Mouse (Mus musculus) liver, embryonic 12.5 days (tissue): Measurements from ENCODE around the gene Olfr194. TPM values are rescaled to one million over a fixed set of nuclear protein-coding genes. Genes with fewer than 3 reads are reported as not detected.
"Not testable (repeated sequence)": the region's sequence is repeated elsewhere in the genome, so short reads cannot be mapped to it uniquely, and the experiment has no call there.

ENCODE experiments used
- ATAC-seq: fragments of 200-750 bp; cut with Nextera tagmentation; 2 replicates; pipeline ENCODE4 v1.8.0; 2017; ENCODE audit warnings: moderate number of reproducible peaks, mild to moderate bottlenecking, moderate library complexity
- H3K27ac ChIP-seq: fragments of 300-500 bp; sonication (generic); 2 replicates; pipeline ENCODE4 v1.5.1; 2016; ENCODE audit warnings: mild to moderate bottlenecking
- H3K27me3 ChIP-seq: fragments of 300-500 bp; sonication (generic); replicated peaks from 2 replicates; pipeline ENCODE4 v1.6.1; 2016; ENCODE audit warnings: mild to moderate bottlenecking, moderate library complexity
- H3K36me3 ChIP-seq: fragments of 300-500 bp; sonication (generic); 2 replicates; pipeline ENCODE4 v1.6.1; 2016; ENCODE audit warnings: mild to moderate bottlenecking, moderate library complexity
- H3K4me1 ChIP-seq: fragments of 300-500 bp; sonication (generic); 2 replicates; pipeline ENCODE4 v1.6.1; 2016
- H3K4me2 ChIP-seq: fragments of 300-500 bp; sonication (generic); 2 replicates; pipeline ENCODE4 v1.6.1; 2016; ENCODE audit warnings: mild to moderate bottlenecking, moderate library complexity
- H3K4me3 ChIP-seq: fragments of 300-500 bp; sonication (generic); 2 replicates; pipeline ENCODE4 v1.5.1; 2016; ENCODE audit warnings: mild to moderate bottlenecking, moderate library complexity
- H3K9ac ChIP-seq: fragments of 300-500 bp; sonication (generic); 2 replicates; pipeline ENCODE4 v1.6.1; 2016; ENCODE audit warnings: mild to moderate bottlenecking, moderate library complexity
- H3K9me3 ChIP-seq: fragments of 300-500 bp; sonication (generic); replicated peaks from 2 replicates; pipeline ENCODE4 v1.6.1; 2016; ENCODE audit warnings: mild to moderate bottlenecking, moderate library complexity
- WGBS: fragments of 180-500 bp; shearing (Covaris S2); methylation state at CpG from one replicate; pipeline ENCODE4 v1.1.7; 2016; ENCODE audit not compliant: insufficient replicate concordance; 5-methylcytosine and 5-hydroxymethylcytosine counted together
- polyA plus RNA-seq: library from polyadenylated mRNA; unstranded; fragments of >200 nt; fragmentation: Nextera tagmentation; extraction: Ambion mirVana; gene quantifications from 2 replicates; pipeline ENCODE4 v1.2.1, GENCODE M21; 2016

Gene Olfr194
- polyA plus RNA-seq: not detected in 2 replicates

DNA sequence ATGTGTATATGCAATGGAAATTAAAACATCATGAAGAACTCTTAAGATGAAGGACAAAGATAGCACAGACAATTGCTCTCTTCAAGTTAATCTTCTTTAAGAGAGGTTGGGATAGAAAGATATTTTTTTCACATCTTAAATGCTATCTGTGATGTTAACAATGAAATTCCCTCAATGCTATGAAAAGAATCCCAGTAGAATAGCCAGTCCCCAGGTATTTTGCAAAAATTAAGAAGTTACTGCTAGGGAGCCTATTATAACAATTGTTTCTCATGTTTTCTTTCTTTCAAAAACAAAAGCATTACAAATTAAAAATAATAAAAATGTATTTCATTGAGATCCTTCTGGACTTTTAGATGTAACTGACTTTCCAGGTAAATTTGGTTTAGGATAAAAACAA, at the start of gene Olfr194:
TSS of gene Olfr194 (minus strand) at position 101 of the 400 bp plus-strand sequence.
- no peak for ATAC-seq
- Histone ChIP-seq H3K4me1 (no peaks in the 10 kb centered on the region), H3K4me3 (no peak within 1 kb of the TSS), H3K9ac (no peak within 1 kb of the TSS), H3K36me3 (no peaks in the 10 kb centered on the region), H3K4me2 (no peak within 1 kb of the TSS), H3K9me3 (no peaks in the 10 kb centered on the region), H3K27me3 (no peaks in the 10 kb centered on the region), H3K27ac (no peak within 1 kb of the TSS)

DNA sequence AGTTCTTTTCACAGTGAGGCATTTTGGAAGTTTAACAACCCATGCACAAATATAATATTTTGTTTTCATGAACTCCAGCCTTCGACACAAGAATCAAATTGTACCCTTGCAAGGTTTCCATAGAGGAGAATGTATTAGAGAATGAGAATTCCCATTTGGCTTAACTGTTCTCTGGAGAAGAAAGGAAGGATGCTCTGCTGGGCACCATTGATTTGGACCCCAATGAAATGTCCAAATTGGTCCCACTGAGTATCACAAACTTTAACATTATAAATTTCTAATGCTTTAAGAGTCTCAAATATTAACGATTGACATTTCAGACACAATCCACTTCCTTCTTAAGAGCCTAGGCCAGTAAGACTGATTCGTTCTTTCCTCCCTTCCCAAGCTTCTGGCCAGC, 49.5 kb upstream of the Olfr194 start, which contains the start of gene Olfr196:
TSS of gene Olfr196 (minus strand) at position 101 of the 400 bp plus-strand sequence.
- Histone ChIP-seq H3K4me2 (no peak within 1 kb of the TSS), H3K9ac (no peak within 1 kb of the TSS), H3K4me3 (no peak within 1 kb of the TSS), H3K27me3 (no peaks in the 10 kb centered on the region), H3K9me3 (no peaks in the 10 kb centered on the region), H3K36me3 (no peaks in the 10 kb centered on the region), H3K27ac (no peak within 1 kb of the TSS), H3K4me1 (no peaks in the 10 kb centered on the region)
- ATAC-seq: no peak
- 48% methylated on average over 3 of the region's 3 CpGs for WGBS

DNA sequence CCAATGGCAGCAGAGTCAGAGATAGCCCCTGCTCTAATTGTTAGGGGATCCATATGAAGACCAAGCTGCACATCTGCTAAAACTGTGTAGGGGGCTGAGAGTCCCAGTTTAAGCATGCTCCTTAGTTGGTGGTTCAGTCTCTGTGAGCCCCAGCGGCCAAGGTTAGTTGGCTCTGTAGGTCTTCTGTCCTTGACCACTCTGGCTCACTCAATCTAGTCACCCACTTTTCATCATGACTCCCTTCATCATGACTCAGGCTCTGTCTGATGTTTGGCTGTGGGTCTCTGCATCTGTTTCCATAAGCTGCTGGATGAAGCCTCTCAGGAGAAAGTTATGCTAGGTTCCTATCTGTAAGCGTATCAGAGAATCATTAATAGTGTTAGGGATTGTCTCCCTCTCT, 31.1 kb upstream of the Olfr194 start:
- ATAC-seq: no peak
- 48% methylated on average over 2 of the region's 2 CpGs for WGBS
- no peaks in the 10 kb centered on the region for H3K9me3 ChIP-seq

DNA sequence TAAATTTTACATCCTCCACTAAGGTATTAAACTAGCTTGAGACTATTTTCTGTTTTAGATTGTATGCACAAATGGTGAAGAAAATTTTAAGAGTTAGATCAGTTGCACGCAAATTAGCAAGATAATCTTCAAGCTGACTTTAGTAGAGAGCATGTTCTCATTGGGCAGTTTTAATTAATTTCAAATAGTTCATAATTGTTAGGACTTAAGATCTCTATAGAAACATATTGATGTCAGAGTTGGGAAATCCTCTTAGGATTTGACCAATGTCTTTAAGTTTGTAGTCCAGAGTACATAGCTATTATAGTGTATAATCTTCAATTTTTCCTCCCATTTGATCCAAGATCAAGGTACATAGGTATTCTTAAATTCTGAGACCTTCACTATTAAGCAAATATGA, 25.9 kb upstream of the Olfr194 start, which contains the start of gene Olfr195:
TSS of gene Olfr195 (plus strand) at position 301 of the 400 bp plus-strand sequence.
- 68% methylated on average over 1 of the region's 1 CpGs for WGBS
- no peaks in the 10 kb centered on the region for H3K4me1 ChIP-seq
- no peaks in the 10 kb centered on the region for H3K36me3 ChIP-seq
- H3K4me3 ChIP-seq: no peak within 1 kb of the TSS
- no peak within 1 kb of the TSS for H3K9ac ChIP-seq
- H3K27me3 ChIP-seq: no peaks in the 10 kb centered on the region
- H3K27ac ChIP-seq: no peak within 1 kb of the TSS
- H3K4me2 ChIP-seq: no peak within 1 kb of the TSS
- no peak for ATAC-seq
- 0 out of 2 replicates have a peak, but pooled peaks cover 3% of the 10 kb centered on the region for H3K9me3 ChIP-seq

More for the DNA sequence above, 31.1 kb upstream of the Olfr194 start:
- Histone ChIP-seq H3K27me3 (no peaks in the 10 kb centered on the region), H3K4me3 (no peak overlapping the region), H3K4me2 (no peak overlapping the region), H3K27ac (no peak overlapping the region), H3K9ac (no peak overlapping the region), H3K4me1 (no peaks in the 10 kb centered on the region), H3K36me3 (no peaks in the 10 kb centered on the region)

DNA sequence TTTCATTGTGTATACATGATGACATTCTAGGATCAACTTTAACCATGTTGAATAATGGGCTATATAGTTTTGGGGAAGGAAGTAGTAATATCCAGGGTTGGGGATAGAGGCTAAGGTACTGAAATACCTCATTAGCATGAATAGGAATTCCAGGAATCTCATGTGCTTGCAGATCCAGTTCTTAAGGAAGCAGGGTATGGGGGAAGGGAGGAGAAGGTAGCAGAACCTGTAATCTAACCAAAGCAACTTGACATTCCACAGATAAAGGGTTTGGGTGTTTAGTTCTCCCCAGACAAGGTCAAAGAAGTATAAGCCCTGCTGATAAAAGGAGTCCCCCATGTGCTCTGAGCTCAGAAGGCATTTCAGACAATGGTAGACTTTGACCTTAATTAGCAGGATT, 20.2 kb upstream of the Olfr194 start:
- no peak for ATAC-seq
- H3K9me3 ChIP-seq: 0 out of 2 replicates have a peak, but pooled peaks cover 3% of the 10 kb centered on the region
- no peak overlapping the region for H3K4me3 ChIP-seq
- no peaks in the 10 kb centered on the region for H3K27me3 ChIP-seq
- H3K4me2 ChIP-seq: no peak overlapping the region
- H3K27ac ChIP-seq: no peak overlapping the region
- no peaks in the 10 kb centered on the region for H3K36me3 ChIP-seq
- no peak overlapping the region for H3K9ac ChIP-seq
- H3K4me1 ChIP-seq: no peaks in the 10 kb centered on the region

DNA sequence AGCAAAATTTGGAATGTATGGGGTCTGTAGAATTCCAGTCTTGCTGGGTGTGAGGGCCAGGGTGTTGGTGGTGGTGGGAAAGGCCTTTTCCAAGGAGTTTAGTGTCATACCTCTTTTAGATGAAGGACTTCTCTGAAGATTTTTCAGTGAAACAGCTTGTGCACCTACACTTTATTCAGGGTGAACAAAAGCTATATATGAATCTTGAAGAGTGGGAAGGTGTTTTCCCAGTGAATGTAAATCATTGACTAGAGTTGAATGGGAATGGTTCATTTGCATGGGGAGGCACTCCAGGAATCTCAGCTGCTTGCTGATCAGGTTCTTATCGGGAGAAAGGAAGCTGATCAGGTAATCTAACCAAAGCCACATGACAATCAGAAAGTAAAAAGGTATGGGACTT, 9.9 kb upstream of the Olfr194 start:
- 74% methylated on average over 1 of the region's 1 CpGs for WGBS
- no peaks in the 10 kb centered on the region for H3K4me1 ChIP-seq
- H3K4me2 ChIP-seq: no peak overlapping the region
- no peak overlapping the region for H3K9ac ChIP-seq
- H3K27me3 ChIP-seq: no peaks in the 10 kb centered on the region
- H3K9me3 ChIP-seq: 0 out of 2 replicates have a peak, but pooled peaks cover 7% of the 10 kb centered on the region
- no peak overlapping the region for H3K27ac ChIP-seq
- no peak for ATAC-seq
- H3K4me3 ChIP-seq: no peak overlapping the region
- H3K36me3 ChIP-seq: no peaks in the 10 kb centered on the region

DNA sequence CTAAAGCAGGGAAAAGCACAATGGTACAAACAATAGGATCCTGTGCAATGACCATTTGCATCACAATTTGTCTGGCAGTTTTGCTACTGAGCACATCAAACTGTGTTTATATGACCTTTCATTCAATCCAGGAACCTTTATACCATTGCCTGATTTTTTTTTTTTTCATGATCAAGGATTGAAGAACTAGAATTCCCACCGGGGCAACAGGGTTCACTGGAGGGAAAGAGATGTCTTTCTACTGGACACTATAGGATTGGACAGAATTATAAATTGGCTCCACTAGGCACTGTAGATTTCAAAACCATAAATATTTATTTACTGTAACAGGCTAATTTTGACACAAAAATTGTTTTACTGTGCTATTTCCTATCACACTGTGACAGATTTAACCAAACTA, 9.1 kb downstream of the Olfr194 start, which contains the start of gene Olfr193:
TSS of gene Olfr193 (minus strand) at position 101 of the 400 bp plus-strand sequence.
- WGBS: 59% methylated on average over 1 of the region's 1 CpGs
- H3K27me3 ChIP-seq: no peaks in the 10 kb centered on the region
- no peaks in the 10 kb centered on the region for H3K4me1 ChIP-seq
- H3K9me3 ChIP-seq: no peaks in the 10 kb centered on the region
- H3K4me3 ChIP-seq: no peak within 1 kb of the TSS
- no peaks in the 10 kb centered on the region for H3K36me3 ChIP-seq
- H3K4me2 ChIP-seq: no peak within 1 kb of the TSS
- no peak within 1 kb of the TSS for H3K9ac ChIP-seq
- no peak within 1 kb of the TSS for H3K27ac ChIP-seq
- ATAC-seq: no peak

DNA sequence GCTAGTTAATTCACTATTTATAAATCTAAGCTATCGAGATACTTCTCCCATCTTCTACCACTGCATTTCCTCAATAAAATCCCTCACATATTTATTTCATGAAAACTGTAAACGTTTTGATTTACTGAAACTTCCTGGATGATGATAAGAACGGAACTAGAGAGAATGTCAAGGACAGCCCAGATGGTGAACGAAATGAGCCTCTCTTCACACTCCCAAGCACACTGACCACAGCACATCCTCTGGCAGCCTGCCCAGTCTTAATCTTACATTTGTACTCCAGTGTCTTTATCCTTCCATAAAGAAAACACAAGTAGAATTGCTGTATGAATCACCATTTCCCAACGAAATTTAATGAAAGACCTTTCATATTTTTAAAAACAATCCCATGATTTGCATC, 12.3 kb downstream of the Olfr194 start:
- H3K9ac ChIP-seq, H3K4me1 ChIP-seq, H3K27me3 ChIP-seq, H3K27ac ChIP-seq, H3K4me2 ChIP-seq, H3K36me3 ChIP-seq, H3K4me3 ChIP-seq, H3K9me3 ChIP-seq, ATAC-seq: not testable (repeated sequence)
- 41% methylated on average over 5 of the region's 5 CpGs for whole genome bisulfite sequencing

DNA sequence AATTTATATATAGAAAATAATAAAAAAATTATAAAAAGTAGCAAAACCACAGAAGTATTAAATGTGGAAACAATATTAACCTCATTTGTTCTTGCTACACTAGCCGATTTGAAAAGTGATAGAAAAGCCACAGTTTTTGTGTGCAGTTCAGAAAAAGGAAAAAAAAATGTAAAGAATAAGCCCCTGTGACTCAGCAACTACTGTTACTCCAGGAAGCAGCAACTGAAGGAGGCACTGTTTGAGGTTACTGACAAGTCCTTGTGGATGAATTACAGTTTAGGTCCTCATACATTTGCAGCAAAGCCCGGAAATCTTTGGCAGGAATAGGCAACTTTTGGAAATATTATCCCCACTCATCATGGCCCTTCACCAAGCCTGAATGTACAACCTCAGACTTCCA, 15.6 kb downstream of the Olfr194 start:
- no peaks in the 10 kb centered on the region for H3K4me1 ChIP-seq
- H3K36me3 ChIP-seq: no peaks in the 10 kb centered on the region
- no peak for ATAC-seq
- no peak overlapping the region for H3K9ac ChIP-seq
- no peak overlapping the region for H3K4me2 ChIP-seq
- no peak overlapping the region for H3K4me3 ChIP-seq
- WGBS: 61% methylated on average over 2 of the region's 2 CpGs
- H3K27me3 ChIP-seq: no peaks in the 10 kb centered on the region
- no peaks in the 10 kb centered on the region for H3K9me3 ChIP-seq
- no peak overlapping the region for H3K27ac ChIP-seq

DNA sequence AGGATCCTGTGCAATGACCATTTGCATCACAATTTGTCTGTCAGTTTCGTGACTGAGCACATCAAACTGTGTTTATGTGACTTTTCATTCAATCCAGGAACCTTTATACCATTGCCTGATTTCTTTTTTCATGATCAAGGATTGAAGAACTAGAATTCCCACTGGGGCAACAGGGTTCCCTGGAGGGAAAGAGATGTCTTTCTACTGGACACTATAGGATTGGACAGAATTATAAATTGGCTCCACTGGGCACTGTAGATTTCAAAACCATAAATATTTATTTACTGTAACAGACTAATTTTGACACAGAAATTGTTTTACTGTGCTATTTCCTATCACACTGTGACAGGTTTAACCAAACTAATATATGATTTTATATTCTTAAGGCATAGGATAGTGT, 31.1 kb downstream of the Olfr194 start, which contains the start of gene Olfr191:
TSS of gene Olfr191 (minus strand) at position 101 of the 400 bp plus-strand sequence.
- not testable (repeated sequence) for H3K4me1 ChIP-seq, H3K27me3 ChIP-seq, ATAC-seq, H3K9ac ChIP-seq, H3K4me3 ChIP-seq, H3K36me3 ChIP-seq, H3K9me3 ChIP-seq, H3K27ac ChIP-seq, H3K4me2 ChIP-seq
- 37% methylated on average over 1 of the region's 1 CpGs for WGBS

DNA sequence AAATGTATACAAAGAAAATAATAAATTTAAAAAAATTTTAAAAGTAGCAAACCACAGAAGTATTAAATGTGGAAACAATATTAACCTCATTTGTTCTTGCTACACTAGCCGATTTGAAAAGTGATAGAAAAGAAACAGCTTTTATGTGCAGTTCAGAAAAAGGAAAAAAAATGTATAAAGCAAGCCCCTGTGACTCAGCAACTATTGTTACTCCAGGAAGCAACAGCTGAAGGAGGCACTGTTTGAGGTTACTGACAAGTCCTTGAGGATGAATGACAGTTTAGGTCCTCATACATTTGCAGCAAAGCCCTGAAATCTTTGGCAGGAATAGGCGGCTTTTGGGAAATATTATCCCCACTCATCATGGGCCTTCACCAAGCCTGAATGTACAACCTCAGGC, 39.8 kb downstream of the Olfr194 start:
- not testable (repeated sequence) for H3K27ac ChIP-seq, H3K4me1 ChIP-seq, H3K27me3 ChIP-seq, H3K4me3 ChIP-seq, H3K9ac ChIP-seq, H3K4me2 ChIP-seq, ATAC-seq, H3K36me3 ChIP-seq, H3K9me3 ChIP-seq
- WGBS: 64% methylated on average over 2 of the region's 2 CpGs

DNA sequence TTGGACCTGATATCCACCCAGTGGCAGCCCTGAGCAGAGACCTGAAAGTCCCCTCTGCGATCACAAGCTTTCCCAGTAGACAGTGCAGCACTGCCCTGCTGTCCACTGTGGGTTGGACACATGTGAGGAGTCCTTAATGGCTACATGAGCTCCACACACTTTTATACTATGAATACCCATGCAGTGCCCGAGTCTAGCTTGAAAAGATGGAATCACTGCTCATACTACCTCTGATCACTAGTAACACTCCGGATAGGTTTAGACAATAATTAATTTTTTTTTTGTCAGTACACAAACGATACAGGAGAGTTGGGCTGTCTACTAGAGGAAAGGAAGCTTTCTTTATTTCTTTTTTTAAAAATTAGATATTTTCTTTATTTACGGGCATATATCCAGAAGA, 43.0 kb downstream of the Olfr194 start, which contains the start of gene Olfr190:
TSS of gene Olfr190 (minus strand) at position 101 of the 400 bp plus-strand sequence.
- no peak within 1 kb of the TSS for H3K4me2 ChIP-seq
- H3K27ac ChIP-seq: no peak within 1 kb of the TSS
- H3K4me3 ChIP-seq: no peak within 1 kb of the TSS
- H3K27me3 ChIP-seq: no peaks in the 10 kb centered on the region
- H3K9me3 ChIP-seq: no peaks in the 10 kb centered on the region
- H3K4me1 ChIP-seq: no peaks in the 10 kb centered on the region
- no peak within 1 kb of the TSS for H3K9ac ChIP-seq
- H3K36me3 ChIP-seq: no peaks in the 10 kb centered on the region
- 71% methylated on average over 5 of the region's 5 CpGs for WGBS
- ATAC-seq: no peak

DNA sequence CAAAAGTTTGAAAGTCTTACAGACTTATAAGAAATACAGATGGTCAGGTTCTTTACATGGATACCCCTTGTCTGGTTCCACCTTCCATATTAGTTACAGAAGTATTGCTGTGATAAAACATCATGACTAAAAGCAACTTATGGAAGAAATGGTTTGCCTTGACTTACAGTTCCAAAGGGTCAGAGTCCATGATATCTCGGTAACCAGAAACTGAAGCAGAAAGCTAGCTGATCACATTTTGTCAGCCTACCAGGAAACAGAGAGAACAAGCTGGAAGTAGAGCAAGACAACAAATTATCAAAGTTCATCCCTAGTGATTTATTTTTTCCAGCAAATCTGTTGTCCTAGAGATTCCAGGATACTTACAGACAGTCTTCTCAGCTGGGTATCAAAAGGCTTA, 47.3 kb downstream of the Olfr194 start:
- Histone ChIP-seq H3K9ac (no peak overlapping the region), H3K36me3 (no peaks in the 10 kb centered on the region), H3K4me1 (no peaks in the 10 kb centered on the region), H3K9me3 (no peaks in the 10 kb centered on the region), H3K4me2 (no peak overlapping the region), H3K27me3 (no peaks in the 10 kb centered on the region), H3K4me3 (no peak overlapping the region), H3K27ac (no peak overlapping the region)
- 59% methylated on average over 1 of the region's 1 CpGs for WGBS
- ATAC-seq: no peak
